Mouse (Mus musculus) CH12.LX (cell line): ENCODE results near the gene Epb41l1.

Experiments used
- CHD1 ChIP-seq: IDR thresholded peaks from 2 replicates; pipeline ENCODE4 v1.6.1; 2012; ENCODE audit warnings: low read depth, low read length, improper control_type of control experiment, inconsistent platforms
- CHD2 ChIP-seq: IDR thresholded peaks from 2 replicates; pipeline ENCODE4 v1.6.1; 2011; ENCODE audit warnings: low read length, improper control_type of control experiment
- CTCF ChIP-seq, 2 experiments: IDR thresholded peaks in 1 of 2; conservative IDR thresholded peaks in 1 of 2; 2 replicates each; pipeline ENCODE4 v1.5.1; 2011 to 2012; ENCODE audit warnings: low read depth in 2 of 2, low read length in 2 of 2, improper control_type of control experiment in 1 of 2, inconsistent platforms in 1 of 2, mild to moderate bottlenecking in 1 of 2, moderate library complexity in 1 of 2
- EP300 ChIP-seq: IDR thresholded peaks from 2 replicates; pipeline ENCODE4 v1.6.1; 2011; ENCODE audit warnings: low read length, improper control_type of control experiment
- JUND ChIP-seq: conservative IDR thresholded peaks from 2 replicates; pipeline ENCODE4 v1.6.1; 2011; ENCODE audit warnings: low read depth, low read length, improper control_type of control experiment
- MAX ChIP-seq: IDR thresholded peaks from 2 replicates; pipeline ENCODE4 v1.6.1; 2011; ENCODE audit warnings: low read length, improper control_type of control experiment
- MXI1 ChIP-seq: IDR thresholded peaks from 2 replicates; pipeline ENCODE4 v1.6.1; 2011; ENCODE audit warnings: mild to moderate bottlenecking, low read depth, low read length, improper control_type of control experiment
- MYC ChIP-seq: IDR thresholded peaks from 2 replicates; pipeline ENCODE4 v1.6.1; 2011; ENCODE audit warnings: low read depth, mild to moderate bottlenecking, improper control_type of control experiment, low read length
- PAX5 ChIP-seq: IDR thresholded peaks from 2 replicates; pipeline ENCODE4 v1.6.1; 2012; ENCODE audit warnings: low read length, inconsistent platforms, mixed read lengths
- POLR2A ChIP-seq: IDR thresholded peaks from 2 replicates; pipeline ENCODE4 v1.6.1; 2011; ENCODE audit warnings: low read depth, mild to moderate bottlenecking, improper control_type of control experiment, low read length
- RCOR1 ChIP-seq: conservative IDR thresholded peaks from 2 replicates; pipeline ENCODE4 v1.6.1; 2012; ENCODE audit warnings: low read depth, mild to moderate bottlenecking, inconsistent platforms, low read length, improper control_type of control experiment
- USF2 ChIP-seq: conservative IDR thresholded peaks from 2 replicates; pipeline ENCODE4 v1.6.1; 2011; ENCODE audit warnings: low read depth, low read length, improper control_type of control experiment
- ZC3H11A ChIP-seq: IDR thresholded peaks from 2 replicates; pipeline ENCODE4 v1.6.1; 2012; ENCODE audit warnings: low read depth, mild to moderate bottlenecking, inconsistent platforms, low read length, improper control_type of control experiment
- ZNF384 ChIP-seq: IDR thresholded peaks from 2 replicates; pipeline ENCODE4 v1.6.1; 2012; ENCODE audit warnings: low read depth, low read length, improper control_type of control experiment, inconsistent platforms

DNA sequence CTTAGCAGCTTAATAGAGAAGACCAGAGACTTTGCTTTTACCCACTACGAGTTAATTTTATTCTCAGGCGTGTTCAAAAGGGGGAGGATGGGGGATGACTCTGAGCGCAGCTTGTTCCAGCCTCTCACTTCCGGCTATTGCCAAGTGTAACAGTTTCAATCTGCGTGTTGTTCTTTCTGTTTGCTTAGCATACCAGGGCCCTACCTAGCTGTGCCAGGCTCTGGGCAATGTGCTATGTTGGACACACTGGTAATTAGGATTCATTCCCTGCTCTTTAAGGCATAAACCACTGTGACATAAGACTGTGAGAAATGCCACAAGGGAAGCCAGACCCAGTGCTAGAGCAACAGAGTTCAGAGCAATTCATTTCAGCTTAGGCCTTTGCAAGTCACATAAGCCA lies 142.8 kb downstream of the Epb41l1 start:
- TF ChIP-seq EP300 (no peak), PAX5 (no peak), POLR2A (no peak), MYC (no peak), CTCF (conservative IDR thresholded peaks at IDR 0.05 in 1 of 2, IDR thresholded peaks at IDR 0.05 in 1 of 2; ENCODE audit: low read depth in 2 of 2, low read length in 2 of 2) (no peak), ZNF384 (no peak), CHD2 (no peak), MAX (no peak), ZC3H11A (no peak), CHD1 (no peak), USF2 (no peak), RCOR1 (no peak), MXI1 (no peak), JUND (no peak)
